Mouse (Mus musculus): ENCODE measurements around the gene Trh. TPM values are rescaled to one million over a fixed set of nuclear protein-coding genes. Genes with fewer than 3 reads are reported as not detected.

Gene Trh
- polyA plus RNA-seq, 1 experiment from 2014 or later, result 6.7 TPM

- Histone ChIP-seq H3K9ac (no peak overlapping the region), H3K27me3 (no peaks in the 10 kb centered on the region), H3K4me3 (replicated peaks) (no peak overlapping the region), H3K4me1 (no peaks in the 10 kb centered on the region), H3K27ac (no peak overlapping the region), H3K9me3 (replicated peaks) (peaks cover 5% of the 10 kb centered on the region; the same call in 1 of the 2 replicates), H3K36me3 (no peaks in the 10 kb centered on the region), H3K4me2 (no peak overlapping the region)
- ATAC-seq (replicated peaks; ENCODE audit: low FRiP score), result no peak
- WGBS, result 72% methylated on average over 3 of the region's 3 CpGs
Observed at GRCm38 (mm10) chr6:92253253-92253870, 8.9 kb upstream of the Trh start.

GRCm38 (mm10) chr6:92247215-92247919, 2.9 kb upstream of the Trh start:
- Histone ChIP-seq H3K4me1 (peaks cover 10% of the 10 kb centered on the region), H3K27me3 (peaks cover 49% of the 10 kb centered on the region), H3K27ac (no peak overlapping the region), H3K9ac (no peak overlapping the region), H3K9me3 (replicated peaks) (no peaks in the 10 kb centered on the region), H3K4me2 (no peak overlapping the region), H3K4me3 (replicated peaks) (no peak overlapping the region), H3K36me3 (no peaks in the 10 kb centered on the region)
- ATAC-seq (replicated peaks; ENCODE audit: low FRiP score), result no peak
- WGBS, result 36% methylated on average over 7 of the region's 7 CpGs

- no peak for ATAC-seq (replicated peaks; ENCODE audit: low FRiP score)
- Histone ChIP-seq H3K36me3 (no peaks in the 10 kb centered on the region), H3K9me3 (replicated peaks) (no peaks in the 10 kb centered on the region), H3K9ac (no peak overlapping the region), H3K4me3 (replicated peaks) (no peak overlapping the region), H3K27ac (no peak overlapping the region), H3K4me1 (peaks cover 10% of the 10 kb centered on the region), H3K4me2 (no peak overlapping the region), H3K27me3 (peaks cover 50% of the 10 kb centered on the region)
- WGBS, result 18% methylated on average over 3 of the region's 3 CpGs
Observed at GRCm38 (mm10) chr6:92246335-92246734, 1.9 kb upstream of the Trh start.

GRCm38 (mm10) chr6:92241178-92241906, 3.1 kb downstream of the Trh start:
- Histone ChIP-seq H3K9me3 (replicated peaks) (no peaks in the 10 kb centered on the region), H3K9ac (no peak overlapping the region), H3K27me3 (peaks cover 41% of the 10 kb centered on the region), H3K27ac (no peak overlapping the region), H3K36me3 (no peaks in the 10 kb centered on the region), H3K4me3 (replicated peaks) (no peak overlapping the region), H3K4me1 (peaks cover 10% of the 10 kb centered on the region), H3K4me2 (no peak overlapping the region)
- peak; percentile 86 for ATAC-seq (replicated peaks; ENCODE audit: low FRiP score)
- WGBS, result 74% methylated on average over 3 of the region's 3 CpGs

GRCm38 (mm10) chr6:92235036-92235435, 9.4 kb downstream of the Trh start:
- Histone ChIP-seq H3K27me3 (no peaks in the 10 kb centered on the region), H3K36me3 (no peaks in the 10 kb centered on the region), H3K9ac (no peak overlapping the region), H3K4me3 (replicated peaks) (no peak overlapping the region), H3K4me2 (no peak overlapping the region), H3K9me3 (replicated peaks) (no peaks in the 10 kb centered on the region), H3K4me1 (no peaks in the 10 kb centered on the region), H3K27ac (no peak overlapping the region)
- WGBS, result 58% methylated on average over 12 of the region's 12 CpGs
- no peak for ATAC-seq (replicated peaks; ENCODE audit: low FRiP score)

- H3K4me1 ChIP-seq, result no peaks in the 10 kb centered on the region
- no peaks in the 10 kb centered on the region for H3K9me3 ChIP-seq (replicated peaks)
- 71% methylated on average over 4 of the region's 4 CpGs for WGBS
- no peak overlapping the region for H3K27ac ChIP-seq
- H3K27me3 ChIP-seq, result no peaks in the 10 kb centered on the region
- no peak overlapping the region for H3K4me2 ChIP-seq
- no peak overlapping the region for H3K4me3 ChIP-seq (replicated peaks)
- no peak for ATAC-seq (replicated peaks; ENCODE audit: low FRiP score)
- H3K36me3 ChIP-seq, result no peaks in the 10 kb centered on the region
- no peak overlapping the region for H3K9ac ChIP-seq
Observed at GRCm38 (mm10) chr6:92231762-92232161, 12.7 kb downstream of the Trh start.

GRCm38 (mm10) chr6:92231356-92231755, 13.1 kb downstream of the Trh start:
- Histone ChIP-seq H3K27ac (no peak overlapping the region), H3K9me3 (replicated peaks) (no peaks in the 10 kb centered on the region), H3K4me2 (no peak overlapping the region), H3K4me3 (replicated peaks) (no peak overlapping the region), H3K27me3 (no peaks in the 10 kb centered on the region), H3K9ac (no peak overlapping the region), H3K36me3 (no peaks in the 10 kb centered on the region), H3K4me1 (no peaks in the 10 kb centered on the region)
- ATAC-seq (replicated peaks; ENCODE audit: low FRiP score), result no peak
- 60% methylated on average over 1 of the region's 1 CpGs for WGBS

- Histone ChIP-seq H3K9ac (no peak overlapping the region), H3K27me3 (no peaks in the 10 kb centered on the region), H3K4me3 (replicated peaks) (no peak overlapping the region), H3K27ac (no peak overlapping the region), H3K4me1 (no peaks in the 10 kb centered on the region), H3K36me3 (no peaks in the 10 kb centered on the region), H3K4me2 (no peak overlapping the region), H3K9me3 (replicated peaks) (no peaks in the 10 kb centered on the region)
- WGBS, result 94% methylated on average over 2 of the region's 2 CpGs
- no peak for ATAC-seq (replicated peaks; ENCODE audit: low FRiP score)
Observed at GRCm38 (mm10) chr6:92229586-92229985, 14.9 kb downstream of the Trh start.

GRCm38 (mm10) chr6:92229103-92229502, 15.3 kb downstream of the Trh start:
- ATAC-seq (replicated peaks; ENCODE audit: low FRiP score), result no peak
- H3K27me3 ChIP-seq, result no peaks in the 10 kb centered on the region
- no peaks in the 10 kb centered on the region for H3K4me1 ChIP-seq
- no peak overlapping the region for H3K27ac ChIP-seq
- no peak overlapping the region for H3K9ac ChIP-seq
- no peaks in the 10 kb centered on the region for H3K36me3 ChIP-seq
- no peak overlapping the region for H3K4me3 ChIP-seq (replicated peaks)
- H3K9me3 ChIP-seq (replicated peaks), result no peaks in the 10 kb centered on the region
- H3K4me2 ChIP-seq, result no peak overlapping the region

- Histone ChIP-seq H3K4me3 (replicated peaks) (no peak overlapping the region), H3K27ac (no peak overlapping the region), H3K9me3 (replicated peaks) (no peaks in the 10 kb centered on the region), H3K4me1 (no peaks in the 10 kb centered on the region), H3K27me3 (no peaks in the 10 kb centered on the region), H3K9ac (no peak overlapping the region), H3K36me3 (no peaks in the 10 kb centered on the region), H3K4me2 (no peak overlapping the region)
- 70% methylated on average over 1 of the region's 1 CpGs for WGBS
- ATAC-seq (replicated peaks; ENCODE audit: low FRiP score), result no peak
Observed at GRCm38 (mm10) chr6:92224981-92225380, 19.5 kb downstream of the Trh start.

- Histone ChIP-seq H3K9ac (no peak overlapping the region), H3K4me3 (replicated peaks) (no peak overlapping the region), H3K27me3 (no peaks in the 10 kb centered on the region), H3K4me1 (no peaks in the 10 kb centered on the region), H3K27ac (peak overlapping the region; percentile 22; the same call in 1 of the 2 replicates), H3K4me2 (no peak overlapping the region), H3K36me3 (no peaks in the 10 kb centered on the region), H3K9me3 (replicated peaks) (no peaks in the 10 kb centered on the region)
- 80% methylated on average over 3 of the region's 3 CpGs for WGBS
- no peak for ATAC-seq (replicated peaks; ENCODE audit: low FRiP score)
Observed at GRCm38 (mm10) chr6:92222021-92222420, 22.4 kb downstream of the Trh start.

GRCm38 (mm10) chr6:92221604-92222003, 22.8 kb downstream of the Trh start:
- no peak overlapping the region for H3K4me3 ChIP-seq (replicated peaks)
- 72% methylated on average over 6 of the region's 6 CpGs for WGBS
- peak; percentile 74; the same call in 1 of the 2 replicates for ATAC-seq (replicated peaks; ENCODE audit: low FRiP score)

More at GRCm38 (mm10) chr6:92221604-92222003, 22.8 kb downstream of the Trh start:
- Histone ChIP-seq H3K27me3 (no peaks in the 10 kb centered on the region), H3K9me3 (replicated peaks) (no peaks in the 10 kb centered on the region), H3K9ac (no peak overlapping the region), H3K4me2 (no peak overlapping the region), H3K36me3 (no peaks in the 10 kb centered on the region), H3K4me1 (no peaks in the 10 kb centered on the region), H3K27ac (0 out of 2 replicates have a peak overlapping the region, but pooled peaks have one; percentile 22)

Measured in kidney, embryonic 15.5 days (tissue).